Mouse (Mus musculus): ENCODE data around the gene Nfib.

The Nfib gene

DNA sequence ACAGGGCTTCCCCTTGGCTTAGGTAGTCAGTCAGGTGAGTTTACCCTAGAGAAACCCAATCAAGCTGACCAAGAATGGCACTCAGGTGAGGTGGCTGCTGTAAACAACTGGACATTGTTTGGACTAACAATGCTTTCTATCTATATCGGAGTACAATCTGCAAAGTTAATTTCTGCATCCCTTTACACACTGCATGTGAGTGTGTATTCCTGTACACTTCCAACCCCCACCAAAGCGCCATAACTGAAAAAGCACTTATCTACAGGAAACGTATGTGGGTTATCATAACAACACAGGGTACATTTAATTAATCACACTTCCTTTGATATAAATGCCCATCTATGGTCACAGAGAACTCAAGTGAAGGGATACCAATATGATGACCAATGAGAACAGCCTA is 346.4 kb downstream of the Nfib start:
- DNase-seq (ENCODE audit: low read depth) = no peak

GRCm38 (mm10) chr4:82349006-82349405 is 356.5 kb downstream of the Nfib start:
- no peak for DNase-seq (ENCODE audit: low read depth)

DNA sequence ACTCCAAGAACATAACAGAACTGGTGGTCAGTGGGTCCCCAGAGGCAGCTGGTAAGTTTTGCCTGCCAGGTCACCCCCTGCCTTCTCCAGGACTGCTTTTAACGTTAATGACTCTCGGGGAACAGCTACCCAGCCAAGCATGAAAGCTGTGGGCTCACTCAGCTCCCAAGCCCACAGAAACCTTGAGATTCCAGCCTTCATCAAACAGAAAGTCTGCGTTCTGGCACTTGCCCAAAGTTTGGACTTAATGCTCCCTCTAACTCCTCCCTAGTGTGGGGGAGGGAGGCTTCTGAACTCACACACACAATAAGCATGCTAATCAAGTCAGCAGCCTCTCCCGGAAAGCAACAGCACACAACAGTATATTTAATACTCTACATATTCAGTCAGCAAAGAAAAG is 360.8 kb downstream of the Nfib start:
- peak; percentile 56 for DNase-seq (ENCODE audit: low read depth)

GRCm38 (mm10) chr4:82344224-82344623 is 361.3 kb downstream of the Nfib start:
- no peak for DNase-seq (ENCODE audit: low read depth)

- no peak for DNase-seq (ENCODE audit: low read depth)
Observed at GRCm38 (mm10) chr4:82338930-82339329, 366.6 kb downstream of the Nfib start.

- no peak for DNase-seq (ENCODE audit: low read depth)
Observed at GRCm38 (mm10) chr4:82338481-82338880, 367.1 kb downstream of the Nfib start.

GRCm38 (mm10) chr4:82336951-82337381 is 368.6 kb downstream of the Nfib start:
- DNase-seq (ENCODE audit: low read depth) = no peak

GRCm38 (mm10) chr4:82335266-82335865 is 370.2 kb downstream of the Nfib start:
- DNase-seq (ENCODE audit: low read depth) = no peak

GRCm38 (mm10) chr4:82333413-82333812 is 372.1 kb downstream of the Nfib start:
- no peak for DNase-seq (ENCODE audit: low read depth)

DNA sequence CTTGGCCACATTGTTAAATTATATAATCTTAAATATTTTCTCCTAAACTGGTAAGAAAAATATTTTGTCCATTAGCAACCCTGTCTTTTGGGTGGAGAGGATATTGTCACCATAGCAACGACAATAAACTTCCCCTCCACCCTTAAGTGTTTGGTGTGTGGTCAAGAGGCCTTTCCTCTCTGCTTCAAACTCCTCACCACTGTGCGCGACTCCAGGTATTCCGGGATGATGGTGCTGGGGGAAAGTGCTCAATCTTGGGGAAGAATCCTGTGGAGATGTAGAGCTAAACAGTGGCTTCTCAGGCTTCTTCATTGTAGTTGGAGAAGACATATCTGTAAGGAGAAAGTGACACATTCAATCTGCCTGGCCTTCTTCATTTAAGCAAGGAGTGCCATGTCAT is 375.5 kb downstream of the Nfib start:
- no peak for DNase-seq (ENCODE audit: low read depth)

DNA sequence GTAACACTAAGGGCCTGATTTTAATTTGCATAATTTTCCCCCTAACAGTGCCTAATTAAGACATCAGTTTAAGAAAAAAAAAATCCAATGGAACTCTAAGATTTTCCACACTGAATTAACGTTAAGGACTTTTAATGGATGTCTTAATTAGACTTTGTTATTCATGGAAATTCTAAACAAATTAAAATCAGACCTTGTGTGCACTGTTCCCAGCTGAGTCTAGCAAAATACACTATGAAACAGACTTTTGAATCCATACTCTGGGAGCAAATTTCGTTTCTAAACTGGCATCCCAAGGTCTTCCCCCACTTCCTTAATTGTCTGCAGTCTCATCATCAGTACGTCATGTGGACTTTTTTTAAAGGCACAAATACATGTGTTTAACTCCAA is 379.4 kb downstream of the Nfib start:
- no peak for DNase-seq (ENCODE audit: low read depth)

- DNase-seq (ENCODE audit: low read depth) = no peak
Observed at GRCm38 (mm10) chr4:82325409-82326139, 380.0 kb downstream of the Nfib start.

GRCm38 (mm10) chr4:82324977-82325376 is 380.6 kb downstream of the Nfib start:
- peak; percentile 28 for DNase-seq (ENCODE audit: low read depth)

GRCm38 (mm10) chr4:82321008-82321407 is 384.5 kb downstream of the Nfib start:
- no peak for DNase-seq (ENCODE audit: low read depth)

GRCm38 (mm10) chr4:82319388-82319787 is 386.2 kb downstream of the Nfib start:
- DNase-seq (ENCODE audit: low read depth) = no peak

DNA sequence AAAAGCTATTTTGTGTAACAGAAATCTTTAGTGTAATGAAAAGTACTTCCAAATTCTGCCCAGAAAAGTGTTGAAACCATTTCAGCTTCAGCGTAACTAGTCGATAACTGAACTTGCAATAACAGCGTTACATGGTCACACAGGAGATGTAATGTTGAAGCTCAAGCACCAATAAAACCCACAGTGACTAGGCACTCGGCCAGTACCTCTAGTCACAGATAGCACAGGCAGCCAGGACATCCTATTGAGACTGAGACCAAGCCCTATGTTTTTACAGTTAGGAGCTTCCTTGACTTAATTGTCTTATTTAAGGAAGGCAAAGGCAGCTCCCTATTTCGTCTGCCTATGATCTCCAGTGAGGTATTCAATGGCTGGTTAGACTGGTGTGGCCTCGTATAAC is 389.4 kb downstream of the Nfib start:
- no peak for DNase-seq (ENCODE audit: low read depth)

- DNase-seq (ENCODE audit: low read depth) = no peak
Observed at GRCm38 (mm10) chr4:82315710-82316109, 389.8 kb downstream of the Nfib start.

GRCm38 (mm10) chr4:82310924-82311734 is 394.4 kb downstream of the Nfib start:
- no peak for DNase-seq (ENCODE audit: low read depth)

DNA sequence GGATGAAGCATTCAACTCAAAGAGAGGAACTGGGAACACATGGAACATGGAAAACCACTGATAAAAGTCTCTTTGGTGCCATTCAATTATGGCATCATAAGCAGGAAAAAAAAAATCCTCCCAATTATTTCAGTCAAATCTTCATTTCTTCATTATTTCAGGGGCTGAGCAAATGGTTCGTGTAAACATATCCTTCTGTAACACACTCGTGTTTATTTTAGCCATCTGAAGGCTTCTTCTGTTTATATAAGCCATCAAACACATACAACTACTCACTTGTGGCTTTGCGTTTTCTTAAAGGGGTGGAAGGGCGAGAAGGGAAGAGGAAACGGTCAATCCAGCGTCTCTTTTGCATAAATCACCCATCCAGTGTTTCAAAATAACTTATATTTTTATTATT is 399.5 kb downstream of the Nfib start:
- no peak for DNase-seq (ENCODE audit: low read depth)

GRCm38 (mm10) chr4:82304148-82304871 is 401.2 kb downstream of the Nfib start:
- DNase-seq (ENCODE audit: low read depth) = no peak

DNA sequence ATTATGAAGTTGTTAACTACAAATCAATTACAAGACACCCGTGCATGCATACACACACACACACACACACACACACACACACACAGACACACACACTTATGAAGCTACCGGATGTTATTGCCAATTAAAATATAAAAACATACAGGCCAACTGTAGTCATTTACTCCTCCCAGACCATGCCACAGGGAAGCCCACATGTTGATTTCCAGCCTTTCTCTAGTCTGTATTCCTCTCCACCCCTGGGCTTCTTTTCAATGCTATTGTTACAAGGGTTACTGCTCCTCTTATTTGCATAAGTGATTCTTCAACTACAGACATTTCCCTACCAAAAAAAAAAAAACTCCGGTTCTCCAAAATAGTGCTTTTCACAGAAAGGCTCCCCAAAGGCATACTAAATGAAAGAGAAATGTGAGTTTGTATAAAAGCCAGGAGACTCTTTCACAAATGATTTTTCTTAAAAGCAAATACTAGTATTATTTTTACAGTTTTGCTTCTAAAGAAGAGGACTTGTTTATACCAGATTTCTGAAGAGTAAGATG is 402.1 kb downstream of the Nfib start:
- DNase-seq (ENCODE audit: low read depth) = no peak

DNA sequence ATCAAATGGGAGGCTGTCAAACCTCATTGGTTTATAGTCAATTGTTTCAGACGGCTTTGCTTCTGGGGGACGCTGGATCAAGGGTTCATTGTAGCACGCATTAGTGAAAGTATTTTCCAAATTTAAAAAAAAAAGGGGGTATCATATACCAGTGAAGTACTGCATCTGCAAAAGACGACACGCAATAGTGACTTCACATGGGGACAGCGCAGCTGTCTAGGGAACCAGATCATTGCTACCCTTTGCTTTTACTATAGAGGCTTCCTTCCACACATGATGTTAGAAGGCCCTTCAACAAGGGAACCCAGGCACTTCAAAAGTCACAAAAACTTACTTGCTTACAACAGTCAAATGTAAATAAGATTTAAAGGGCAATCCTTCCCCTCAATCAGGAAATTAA is 402.6 kb downstream of the Nfib start:
- no peak for DNase-seq (ENCODE audit: low read depth)
